Mouse (Mus musculus): Measurements from ENCODE around the gene Anks1. TPM values are rescaled to one million over a fixed set of nuclear protein-coding genes. Genes with fewer than 3 reads are reported as not detected.

Gene Anks1
- total RNA-seq, 2 experiments from 2014 or later = 38.3 to 40.1 TPM

DNA sequence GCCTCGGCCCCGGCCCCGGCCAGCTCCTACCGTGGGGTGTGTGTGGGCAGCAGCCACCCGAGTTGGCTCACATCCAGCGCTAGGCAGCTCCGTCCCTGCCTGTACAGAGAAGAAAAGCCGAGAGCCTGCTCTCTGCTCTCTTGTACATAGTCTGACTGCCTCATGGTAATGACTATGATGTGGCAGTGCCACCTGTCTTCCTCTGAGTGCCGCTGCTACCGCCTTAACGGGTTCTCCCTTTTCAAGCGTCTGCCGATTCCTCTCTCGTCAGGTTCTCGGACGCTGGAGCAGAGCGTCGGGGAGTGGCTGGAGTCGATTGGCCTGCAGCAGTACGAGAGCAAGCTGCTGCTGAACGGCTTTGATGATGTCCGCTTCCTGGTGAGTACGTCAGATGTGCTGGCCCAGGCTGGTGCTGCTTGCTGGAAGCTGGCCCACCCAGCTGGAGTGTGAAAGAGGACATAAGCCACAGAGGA, 133.2 kb downstream of the Anks1 start:
- DNase-seq (ENCODE audit: low spot score in 2 of 2) = no peak

DNA sequence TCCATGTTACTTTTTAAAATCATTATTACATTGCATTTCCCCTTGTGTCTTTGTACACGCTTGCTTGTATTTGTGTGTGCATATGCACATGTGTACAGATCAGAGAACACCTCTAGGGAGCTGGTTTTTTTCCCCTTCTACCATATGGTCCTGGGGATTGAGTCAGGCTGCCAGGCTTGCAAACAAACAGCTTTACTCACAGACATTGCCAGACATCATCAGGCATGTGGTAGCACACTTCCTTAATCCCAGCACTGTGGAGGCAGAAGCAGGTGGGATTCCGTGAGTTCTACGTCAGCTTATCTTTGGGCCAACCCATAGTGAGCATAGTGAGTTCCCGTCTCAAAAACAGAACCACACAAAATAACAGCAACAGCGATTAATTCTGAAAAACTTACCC, 137.9 kb downstream of the Anks1 start:
- no peak for DNase-seq (ENCODE audit: low spot score in 2 of 2)

DNA sequence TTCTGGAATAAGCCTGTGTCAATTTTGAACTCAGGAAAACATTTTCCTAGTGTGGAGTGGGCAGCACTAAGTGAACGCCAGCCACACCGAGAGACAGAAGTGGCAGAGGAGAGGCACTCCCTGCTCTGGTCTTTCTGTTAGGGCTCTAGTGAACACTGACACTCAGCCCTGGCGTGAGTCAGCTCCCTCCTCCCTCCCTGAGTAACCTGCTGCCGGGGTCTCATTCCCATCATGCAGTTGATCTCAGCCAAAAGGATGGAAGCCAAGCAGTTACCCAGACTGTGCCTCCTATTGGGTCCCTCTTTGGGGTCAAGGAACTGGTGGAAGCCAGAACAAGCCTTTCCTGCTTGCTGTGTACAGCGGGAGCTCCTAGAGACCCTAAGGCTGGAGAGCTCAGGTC, 138.4 kb downstream of the Anks1 start:
- no peak for DNase-seq (ENCODE audit: low spot score in 2 of 2)

DNA sequence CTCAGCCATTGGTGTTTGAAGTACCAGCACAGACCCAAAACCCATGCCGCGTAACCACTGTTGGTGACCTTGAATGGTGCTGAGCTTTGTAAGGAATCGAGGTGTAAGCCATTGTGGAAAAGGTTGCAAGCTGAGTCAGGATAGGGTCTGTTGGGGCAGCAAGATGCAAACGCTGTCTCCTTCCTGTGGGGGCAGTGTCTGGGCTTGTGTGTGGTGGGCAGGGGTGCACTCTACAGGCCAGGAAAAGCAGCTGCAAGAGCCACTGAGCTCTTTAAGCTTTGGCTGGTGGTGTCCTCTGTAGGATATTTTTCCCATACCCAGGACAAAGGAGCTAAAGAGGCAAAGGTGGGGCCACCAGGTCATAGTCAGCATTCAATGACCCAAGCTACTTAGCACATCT, 139.3 kb downstream of the Anks1 start:
- DNase-seq (ENCODE audit: low spot score in 2 of 2) = peak in 1 of 2 experiments; percentile 49

DNA sequence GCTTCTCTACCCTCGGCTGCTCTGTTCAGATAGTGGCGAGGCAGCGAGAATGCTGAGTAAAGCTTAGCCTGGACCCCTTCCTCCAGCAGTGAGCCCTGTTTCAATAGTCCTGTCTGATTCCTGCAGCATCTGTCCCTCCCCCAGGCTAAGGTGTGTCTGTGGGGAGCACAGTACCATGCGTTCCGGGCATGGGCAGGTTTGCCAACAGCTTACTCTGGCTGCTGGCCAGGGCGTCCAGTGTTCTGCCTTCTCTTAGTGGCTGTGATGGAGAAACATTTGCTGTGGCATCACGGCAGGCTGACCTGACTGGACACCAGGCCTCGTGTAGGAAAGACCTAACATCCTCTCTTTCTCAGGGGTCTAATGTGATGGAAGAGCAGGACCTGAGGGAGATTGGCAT, 141.1 kb downstream of the Anks1 start:
- DNase-seq (ENCODE audit: low spot score in 2 of 2) = no peak

DNA sequence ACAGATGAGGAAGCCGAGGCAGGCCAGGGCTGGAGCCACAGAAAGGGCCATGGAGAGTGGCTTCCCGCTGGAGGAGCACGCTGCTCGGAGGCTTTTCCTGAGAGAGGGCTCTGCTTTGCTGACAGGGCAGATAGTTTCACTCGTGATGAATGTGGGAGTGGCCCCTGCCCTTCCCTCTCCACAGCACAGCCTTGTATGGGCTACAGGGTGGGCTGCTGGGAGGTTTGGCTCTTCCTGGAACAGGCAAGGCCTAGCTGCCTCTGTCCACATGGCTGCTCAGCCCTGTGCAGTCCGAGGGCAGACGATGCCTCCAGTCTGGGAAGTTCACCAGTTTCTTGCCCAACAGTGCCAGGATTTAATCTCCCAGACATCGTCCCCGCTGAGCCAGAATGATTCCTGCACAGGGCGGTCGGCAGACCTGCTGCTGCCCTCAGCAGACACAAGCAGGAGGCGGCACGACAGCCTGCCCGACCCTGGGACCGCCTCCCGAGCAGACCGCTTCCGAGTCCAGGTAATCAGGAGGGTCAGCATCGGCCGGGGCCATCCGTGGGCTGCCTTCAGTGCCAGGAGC, 143.3 kb downstream of the Anks1 start:
- DNase-seq (ENCODE audit: low spot score in 2 of 2) = no peak

DNA sequence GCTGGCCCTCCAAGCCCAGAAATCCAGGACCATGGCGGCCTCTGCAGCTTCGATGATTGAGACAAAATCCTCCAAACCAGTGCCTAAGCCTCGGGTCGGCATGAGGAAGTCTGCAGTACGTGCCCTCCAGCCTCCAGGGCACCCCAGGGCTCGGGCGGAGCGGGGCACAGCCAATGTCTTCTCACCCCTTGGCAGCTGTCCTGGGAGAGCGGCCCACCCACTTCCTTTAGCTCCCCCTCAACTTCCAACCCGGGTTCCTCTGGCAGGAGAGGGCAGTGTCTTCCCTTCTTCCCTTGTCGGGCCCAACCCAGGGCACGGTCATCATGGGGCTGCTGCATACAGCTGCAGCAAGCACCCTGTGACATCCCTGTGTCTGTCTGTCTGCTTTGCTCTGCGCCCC, 149.2 kb downstream of the Anks1 start:
- DNase-seq (ENCODE audit: low spot score in 2 of 2) = no peak

DNA sequence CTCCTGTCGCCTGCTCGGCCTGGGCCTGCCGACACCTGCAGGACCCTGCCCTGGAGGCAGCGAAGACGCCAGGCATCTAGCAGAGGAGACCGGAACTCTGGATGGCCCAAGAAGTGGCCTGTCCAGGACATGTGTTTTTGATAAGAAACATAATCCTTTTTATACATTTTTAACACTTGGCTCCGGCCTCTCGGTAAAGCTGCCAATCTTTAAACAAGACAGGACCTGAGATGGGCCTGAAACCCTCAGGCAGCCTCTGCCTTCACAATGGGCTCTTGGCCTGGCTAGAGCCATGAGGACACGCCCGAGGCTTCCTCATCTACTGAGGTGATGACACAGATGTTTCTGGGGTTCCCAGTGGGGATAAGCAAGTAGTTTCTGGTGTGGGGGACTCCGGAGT, 151.6 kb downstream of the Anks1 start:
- DNase-seq (ENCODE audit: low spot score in 2 of 2) = no peak

DNA sequence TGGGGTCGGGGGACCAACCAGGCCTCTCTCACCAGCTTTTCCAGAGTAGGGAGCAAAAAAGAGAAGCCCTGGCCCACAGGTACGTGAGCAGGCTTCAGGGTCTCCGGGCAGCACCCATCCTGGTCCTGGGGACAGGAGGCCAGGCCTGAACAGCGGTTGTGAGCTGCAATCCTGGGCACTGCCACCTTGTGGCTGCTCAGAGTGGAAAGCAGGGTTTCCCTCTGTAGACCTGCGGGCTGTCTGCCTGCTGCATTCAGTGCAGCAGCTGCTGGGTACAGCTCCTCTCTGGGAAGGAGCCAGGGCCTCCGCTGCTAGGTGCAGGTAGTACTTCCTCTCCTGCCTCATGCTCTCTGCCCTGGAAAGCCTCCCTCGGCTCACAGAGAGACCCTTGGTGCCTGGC, 152.4 kb downstream of the Anks1 start:
- no peak for DNase-seq (ENCODE audit: low spot score in 2 of 2)

DNA sequence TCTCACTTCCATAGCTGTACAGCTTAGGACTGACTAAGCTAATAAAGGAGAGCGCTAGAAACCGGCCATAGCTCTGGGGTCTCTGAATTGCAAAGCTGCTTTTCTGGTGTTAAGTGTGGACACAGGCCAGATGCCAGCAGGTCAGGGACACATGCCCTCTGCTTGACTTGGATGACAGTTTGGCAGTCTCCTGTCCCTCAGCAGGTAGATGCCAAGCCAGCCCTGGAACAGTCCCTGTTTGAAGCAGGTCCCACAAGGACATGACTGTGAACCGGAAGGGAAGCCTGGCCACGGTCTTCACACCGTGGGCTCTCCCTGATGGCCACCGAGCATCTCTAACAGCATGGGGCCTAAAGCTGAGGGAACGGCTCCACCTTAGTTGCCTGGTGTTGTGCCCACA, 153.6 kb downstream of the Anks1 start:
- no peak for DNase-seq (ENCODE audit: low spot score in 2 of 2)

DNA sequence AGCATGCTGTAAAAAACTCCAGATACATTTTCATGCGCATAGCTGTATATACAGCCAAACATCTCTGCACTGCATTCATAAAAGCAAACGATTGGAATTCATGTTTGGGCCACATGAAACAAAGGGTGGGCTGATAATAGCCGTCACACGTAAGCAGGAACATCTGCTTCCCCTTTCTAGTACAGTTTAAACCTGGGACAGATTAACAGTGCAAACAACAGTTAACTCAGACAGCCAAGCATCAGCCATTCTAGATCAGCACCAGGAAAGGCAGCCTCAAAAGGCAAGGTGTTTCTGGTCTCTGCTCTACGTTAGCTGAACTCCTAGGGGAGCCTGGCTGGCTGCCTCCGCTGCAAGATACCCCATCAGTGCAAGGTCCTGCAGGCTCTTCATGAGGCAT, 154.1 kb downstream of the Anks1 start:
- no peak for DNase-seq (ENCODE audit: low spot score in 2 of 2)

DNA sequence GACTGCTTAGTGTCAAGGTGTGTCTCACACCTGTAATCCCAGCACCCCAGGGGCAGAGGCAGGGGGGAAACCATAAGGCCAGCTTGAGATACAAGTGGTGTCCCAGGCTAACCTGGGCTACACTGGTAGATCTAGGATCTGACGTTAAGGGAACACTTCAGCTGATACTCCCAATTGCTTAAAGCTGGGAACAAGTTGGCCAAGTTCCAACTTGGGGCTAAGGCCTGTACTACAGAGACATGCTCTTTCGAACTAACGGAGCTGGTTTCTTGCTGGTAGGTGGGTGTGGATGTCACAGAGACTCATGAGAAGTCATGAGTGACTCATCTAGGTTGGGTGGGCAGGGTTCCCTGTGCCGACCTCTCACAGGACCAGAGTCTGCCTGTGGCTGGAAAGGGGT, 158.2 kb downstream of the Anks1 start:
- no peak for DNase-seq (ENCODE audit: low spot score in 2 of 2)

DNA sequence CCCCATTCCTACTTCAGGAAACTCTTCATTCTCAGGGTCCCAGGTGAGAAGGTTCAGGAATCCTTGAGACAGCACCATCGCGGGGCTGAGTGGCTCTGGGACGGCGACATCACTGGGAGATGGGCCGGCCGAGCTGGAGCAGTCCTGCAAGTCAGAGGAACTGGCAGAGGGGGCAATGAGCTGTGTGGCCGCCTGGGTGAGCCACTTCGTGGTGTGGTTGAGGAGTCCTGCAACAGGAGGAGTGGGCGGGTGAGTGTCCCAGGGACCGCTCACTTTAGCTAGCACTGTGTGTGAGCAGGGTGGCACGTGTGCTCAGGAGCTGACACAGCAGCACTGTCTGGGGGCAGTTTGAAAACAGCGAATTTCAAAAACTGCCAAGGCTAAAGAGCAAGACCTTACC, 160.3 kb downstream of the Anks1 start:
- no peak for DNase-seq (ENCODE audit: low spot score in 2 of 2)

DNA sequence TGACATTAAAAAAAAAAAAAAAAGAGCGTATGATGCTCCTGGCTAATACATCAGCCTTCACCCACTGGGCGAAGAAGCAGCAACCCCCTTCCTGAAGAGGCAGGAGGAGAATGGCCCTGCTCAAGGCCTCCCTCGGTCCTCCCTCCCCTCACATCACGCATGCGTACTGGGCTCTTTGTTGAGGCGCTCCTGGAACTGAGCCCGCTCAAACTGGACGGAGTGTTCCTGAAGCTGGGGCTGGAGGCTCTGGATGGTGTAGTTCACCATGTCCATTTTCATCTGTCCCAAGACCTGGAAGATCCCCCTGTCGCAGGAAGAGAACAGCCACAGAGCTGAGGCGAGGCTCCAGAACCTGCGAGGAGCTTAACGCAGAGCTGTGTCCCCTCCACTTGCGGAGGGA, 161.2 kb downstream of the Anks1 start:
- no peak for DNase-seq (ENCODE audit: low spot score in 2 of 2)

DNA sequence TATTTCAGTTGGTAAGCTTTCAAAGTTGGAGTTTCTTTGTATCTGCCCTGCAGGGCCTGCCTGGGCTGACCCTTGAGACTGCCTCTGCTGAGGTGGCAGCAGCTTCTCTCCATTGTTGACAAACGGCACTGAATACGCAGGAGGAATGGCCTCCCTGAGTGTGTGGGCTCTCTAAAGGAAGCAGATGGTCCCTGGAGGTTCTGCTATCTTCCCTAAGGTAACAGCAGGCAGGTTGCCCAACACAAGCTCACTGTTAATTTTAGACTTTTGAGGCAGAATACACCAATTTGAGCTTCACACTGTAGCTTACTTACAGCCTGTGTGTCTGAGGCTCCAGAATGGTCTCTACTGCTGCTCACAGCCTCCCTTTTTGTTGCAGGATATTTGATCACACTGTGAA, 163.6 kb downstream of the Anks1 start:
- no peak for DNase-seq (ENCODE audit: low spot score in 2 of 2)

DNA sequence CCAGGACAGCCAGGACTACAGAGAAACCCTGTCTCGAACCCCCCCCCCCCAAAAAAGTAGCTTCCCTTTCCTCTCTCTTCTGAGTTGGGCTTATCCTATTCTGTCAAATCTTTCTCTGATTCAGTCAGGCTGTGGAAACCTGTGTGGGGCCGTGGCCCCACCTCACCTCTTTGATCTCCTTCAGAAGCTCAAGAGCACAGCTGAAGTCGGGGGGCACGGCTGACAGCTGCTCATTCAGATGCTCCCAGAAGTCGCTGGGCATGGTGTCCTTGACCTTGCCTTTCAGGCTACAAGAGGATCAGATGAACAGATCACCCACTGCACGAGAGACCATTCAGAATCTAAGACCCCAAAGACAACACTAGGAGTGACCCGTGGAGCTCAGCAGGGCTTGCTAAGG, 165.4 kb downstream of the Anks1 start:
- DNase-seq (ENCODE audit: low spot score in 2 of 2) = no peak

DNA sequence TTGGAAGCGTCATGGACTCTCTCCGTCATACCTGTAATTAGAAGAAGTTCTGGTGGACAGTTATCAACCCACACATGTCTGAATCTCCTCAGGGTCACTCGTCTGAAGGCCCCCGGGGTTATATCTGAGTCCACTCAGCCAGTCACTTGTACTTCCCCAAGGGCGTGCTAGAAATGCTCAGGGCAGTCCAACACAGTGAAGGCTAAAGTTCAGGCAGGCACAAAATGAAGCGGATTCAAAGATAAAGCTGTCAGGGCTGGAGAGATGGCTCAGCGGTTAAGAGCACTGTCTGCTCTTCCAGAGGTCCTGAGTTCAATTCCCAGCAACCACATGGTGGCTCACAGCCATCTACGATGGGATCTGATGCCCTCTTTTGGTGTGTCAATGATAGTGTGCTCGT, 168.9 kb downstream of the Anks1 start:
- no peak for DNase-seq (ENCODE audit: low spot score in 2 of 2)

DNA sequence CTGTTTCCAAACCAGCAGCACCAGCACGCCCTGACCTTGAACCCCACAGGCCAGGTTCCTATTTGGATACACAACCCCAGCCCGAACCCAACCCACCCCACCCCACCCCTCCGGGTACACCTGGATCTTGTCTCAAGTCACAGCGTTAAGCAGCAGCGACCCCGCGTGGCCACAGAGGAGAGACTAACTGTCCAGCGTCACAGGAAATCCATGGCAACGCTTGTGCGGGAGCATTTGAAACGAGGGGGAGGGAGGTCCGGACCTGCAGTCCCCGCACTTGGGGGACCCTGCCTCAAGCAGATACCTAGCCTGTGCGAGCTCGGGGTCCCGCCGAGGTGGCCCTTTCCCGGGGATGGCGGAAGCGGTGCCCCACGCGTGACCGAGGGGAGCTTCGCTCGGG, 170.5 kb downstream of the Anks1 start:
- peak; percentile 58 to 85 for DNase-seq (ENCODE audit: low spot score in 2 of 2)

DNA sequence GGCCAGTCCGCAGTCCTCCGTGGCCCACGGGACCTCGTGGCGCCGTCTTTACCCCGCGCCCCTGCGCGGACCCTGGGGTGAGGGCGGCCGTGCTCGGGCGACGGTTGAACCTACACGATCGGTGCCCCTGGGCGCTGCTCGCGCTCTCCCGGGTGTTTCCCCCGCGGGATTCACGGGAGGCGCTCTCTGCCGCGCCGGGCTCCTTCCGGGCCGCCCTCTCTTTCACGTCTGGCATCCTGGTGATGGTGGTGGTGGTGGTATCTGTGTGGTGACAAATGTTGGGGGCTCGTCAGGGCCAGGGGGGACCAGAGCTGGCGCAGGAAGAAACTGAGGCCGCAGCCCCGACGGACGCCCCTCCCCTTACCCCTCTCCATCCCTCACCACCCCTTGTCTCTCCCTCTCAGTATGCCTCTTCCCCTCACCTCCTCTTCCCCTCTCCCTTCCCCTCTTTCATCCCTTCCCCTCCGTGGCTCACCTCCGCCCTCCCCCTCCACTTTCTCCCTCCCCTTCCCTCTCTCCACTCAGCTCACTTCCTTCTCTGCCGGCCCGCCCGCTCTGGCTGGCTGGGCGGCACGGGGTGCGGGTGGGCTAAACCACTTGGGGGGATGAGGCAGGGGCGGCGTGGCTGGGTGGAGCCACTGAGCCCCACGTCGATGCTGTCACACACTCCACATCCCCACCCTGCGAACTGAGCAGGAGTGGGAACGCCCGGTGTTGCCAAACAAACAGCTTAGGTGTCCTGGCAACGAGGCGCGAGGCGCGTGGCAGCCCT, 171.1 kb downstream of the Anks1 start, which contains the start of gene Tcp11:
Gene Tcp11 (minus strand): TSS at position 595 of the 772 bp plus-strand sequence.
- peak in 1 of 2 experiments; percentile 37 for DNase-seq (ENCODE audit: low spot score in 2 of 2)

DNA sequence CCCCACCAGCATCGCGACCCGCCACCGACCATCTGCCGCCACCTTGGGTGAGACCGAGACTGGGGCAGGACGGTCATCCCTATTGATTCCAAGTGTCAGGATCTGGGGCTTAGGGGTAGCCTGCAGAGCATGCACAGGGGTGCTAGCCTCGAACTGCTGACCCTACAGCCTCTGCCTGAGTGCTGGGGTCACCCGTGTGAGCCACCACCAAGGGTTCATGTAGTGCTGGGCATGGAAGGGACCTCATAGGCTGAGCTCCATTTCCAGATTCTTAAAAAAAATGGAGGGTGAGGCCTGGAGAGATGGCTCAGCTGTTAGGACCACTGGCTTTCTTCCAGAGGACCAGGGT, 171.7 kb downstream of the Anks1 start:
- DNase-seq (ENCODE audit: low spot score in 2 of 2) = no peak

DNA sequence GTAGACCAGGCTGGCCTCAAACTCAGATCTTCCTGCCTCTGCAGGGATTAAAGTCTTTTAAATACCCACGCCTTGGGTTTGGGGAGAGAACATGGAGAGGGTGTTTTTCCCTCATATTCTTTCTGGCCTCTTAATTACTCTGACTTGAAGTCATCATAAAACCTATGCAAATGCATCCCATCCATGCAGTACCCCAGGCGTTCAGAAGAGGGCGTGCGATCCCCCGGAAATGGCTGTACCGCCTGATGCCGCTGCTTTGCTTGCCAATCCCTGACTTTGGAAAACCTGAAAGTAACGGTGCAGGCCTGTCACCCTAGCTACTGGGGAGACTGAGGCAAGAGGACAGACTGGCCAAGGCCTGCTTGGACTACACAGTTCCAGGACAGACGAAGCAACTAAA, 172.3 kb downstream of the Anks1 start:
- DNase-seq (ENCODE audit: low spot score in 2 of 2) = no peak

DNA sequence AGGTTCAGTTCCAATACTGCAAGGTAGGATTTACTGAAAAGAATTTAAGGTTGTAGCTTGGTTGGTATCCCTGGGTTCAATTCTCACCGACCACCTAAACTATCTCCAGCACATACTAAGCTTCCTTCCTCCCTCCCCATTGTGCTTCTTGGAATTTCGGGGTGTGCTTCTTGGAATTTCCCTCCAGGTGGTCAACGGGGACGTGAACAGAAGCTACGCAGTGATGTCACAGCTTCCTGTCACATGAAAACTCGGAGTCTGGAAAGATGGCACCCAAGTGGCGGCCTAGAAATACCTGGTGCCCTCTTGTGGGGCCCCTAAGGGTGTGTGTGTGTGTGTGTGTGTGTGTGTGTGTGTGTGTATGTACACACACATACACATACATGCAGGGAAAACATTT, 172.8 kb downstream of the Anks1 start:
- no peak for DNase-seq (ENCODE audit: low spot score in 2 of 2)

DNA sequence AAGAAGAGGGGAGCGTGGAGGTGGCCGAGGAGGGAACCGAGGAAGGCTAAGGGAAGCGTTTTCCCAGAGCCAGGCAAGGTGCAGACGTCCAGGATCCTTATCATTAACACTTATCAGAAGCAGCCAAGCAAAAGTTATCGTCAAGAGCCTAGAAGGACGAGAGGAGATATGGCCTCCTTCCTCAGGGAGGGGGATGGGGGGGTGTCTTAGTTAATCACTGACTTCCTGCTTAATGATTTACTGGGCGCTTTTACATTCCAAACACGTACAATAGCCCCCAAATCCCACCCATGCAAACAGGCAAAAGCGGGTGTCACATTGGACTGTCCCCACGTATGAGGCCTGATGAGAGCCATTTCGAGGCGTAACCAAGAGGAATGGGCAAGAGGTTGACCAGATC, 173.8 kb downstream of the Anks1 start:
- DNase-seq (ENCODE audit: low spot score in 2 of 2) = no peak

Data from gastrocnemius, postnatal 4 days (tissue).